Mouse (Mus musculus) midbrain, postnatal 0 days (tissue): ENCODE results near the gene Tspyl4. TPM values are rescaled to one million over a fixed set of nuclear protein-coding genes. Genes with fewer than 3 reads are reported as not detected.

Source experiments
- ATAC-seq: fragments of 200-750 bp; cut with Nextera tagmentation; 2 replicates; pipeline ENCODE4 v1.8.0; 2017; ENCODE audit warnings: moderate number of reproducible peaks, mild to moderate bottlenecking, moderate TSS enrichment, moderate library complexity; ENCODE audit not compliant: low FRiP score
- DNase-seq: peaks from one replicate; pipeline ENCODE4 v3.0.0-alpha.2; 2015; ENCODE audit warnings: low spot score
- H3K27ac ChIP-seq: fragments of 300-500 bp; sonication (generic); 2 replicates; pipeline ENCODE4 v1.5.1; 2014; ENCODE audit warnings: low read depth, mild to moderate bottlenecking, low read length, mixed read lengths
- H3K27me3 ChIP-seq: fragments of 300-500 bp; sonication (generic); 2 replicates; pipeline ENCODE4 v1.6.1; 2014; ENCODE audit warnings: low read length, control low read depth, mixed read lengths; ENCODE audit not compliant: insufficient read depth
- H3K36me3 ChIP-seq: fragments of 300-500 bp; sonication (generic); 2 replicates; pipeline ENCODE4 v1.6.1; 2014; ENCODE audit warnings: low read length, control low read depth, mixed read lengths; ENCODE audit not compliant: insufficient read depth
- H3K4me1 ChIP-seq: fragments of 300-500 bp; sonication (generic); 2 replicates; pipeline ENCODE4 v1.6.1; 2014; ENCODE audit warnings: mild to moderate bottlenecking, control low read depth, antibody characterized with exemption, low read length, mixed read lengths; ENCODE audit not compliant: insufficient read depth
- H3K4me2 ChIP-seq: fragments of 300-500 bp; sonication (generic); 2 replicates; pipeline ENCODE4 v1.6.1; 2014; ENCODE audit warnings: low read depth, mild to moderate bottlenecking, low read length, mixed read lengths; ENCODE audit not compliant: poor library complexity, severe bottlenecking
- H3K4me3 ChIP-seq: fragments of 300-500 bp; sonication (generic); 2 replicates; pipeline ENCODE4 v1.5.1; 2014; ENCODE audit warnings: low read depth, mild to moderate bottlenecking, low read length, moderate library complexity
- H3K9ac ChIP-seq: fragments of 300-500 bp; sonication (generic); replicated peaks from 2 replicates; pipeline ENCODE4 v1.6.1; 2014; ENCODE audit warnings: mild to moderate bottlenecking, low read length, moderate library complexity, mixed read lengths; ENCODE audit not compliant: poor library complexity, severe bottlenecking
- H3K9me3 ChIP-seq: fragments of 300-500 bp; sonication (generic); 2 replicates; pipeline ENCODE4 v1.6.1; 2016; ENCODE audit warnings: low read length, control low read depth
- CTCF ChIP-seq: IDR thresholded peaks from 2 replicates; pipeline ENCODE4 v1.5.1; 2016; ENCODE audit warnings: antibody characterized with exemption, mild to moderate bottlenecking
- WGBS: fragments of 180-500 bp; shearing (Covaris S2); extraction: QIAGEN DNeasy Blood & Tissue Kit; methylation state at CpG from one replicate; pipeline ENCODE4 v1.1.7; 2014; 5-methylcytosine and 5-hydroxymethylcytosine counted together
- polyA plus RNA-seq: library from polyadenylated mRNA; unstranded; fragments of >200 nt; fragmentation: Nextera tagmentation; extraction: Ambion mirVana; gene quantifications from 2 replicates; pipeline ENCODE4 v1.2.1, GENCODE M21; 2015
- total RNA-seq: library from RNA; depleted of rRNA; stranded (reverse); fragments of >200 nt; gene quantifications from 2 replicates; pipeline ENCODE4 v1.2.3, GENCODE M21; 2014

Gene Tspyl4
- total and polyA plus RNA-seq, 2 experiments from 2014 or later: 510 to 579 TPM

DNA sequence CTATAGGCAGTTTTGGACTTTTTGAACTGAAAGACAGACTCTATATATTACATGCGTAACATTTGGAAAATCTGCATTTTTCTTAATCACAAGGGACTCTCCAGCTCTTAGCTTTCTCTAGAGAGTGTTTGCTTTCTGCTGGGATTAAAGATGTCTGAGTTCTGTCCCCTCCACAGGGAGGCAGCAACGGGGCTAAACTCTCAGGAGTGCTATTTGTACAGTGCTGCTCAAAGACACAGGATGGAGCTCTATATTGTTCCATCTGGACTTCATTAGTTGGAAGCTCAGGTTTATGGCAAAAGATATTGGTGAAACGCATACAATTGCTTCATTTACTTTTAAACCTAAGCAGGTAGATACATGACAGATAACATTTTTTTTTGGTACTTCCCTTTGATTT, 15.3 kb downstream of the Tspyl4 start:
- peaks cover 10% of the 10 kb centered on the region; the same call in 1 of the 2 replicates for H3K4me1 ChIP-seq
- no peaks in the 10 kb centered on the region for H3K27me3 ChIP-seq
- no peak overlapping the region for H3K4me3 ChIP-seq
- no peaks in the 10 kb centered on the region; the same call in 1 of the 2 replicates for H3K36me3 ChIP-seq
- DNase-seq (no peak), ATAC-seq (no peak)
- no peaks in the 10 kb centered on the region for H3K9me3 ChIP-seq
- H3K27ac ChIP-seq: no peak overlapping the region
- 69% methylated on average over 3 of the region's 3 CpGs for WGBS
- H3K9ac ChIP-seq: no peak overlapping the region
- 0 out of 2 replicates have a peak, but pooled peaks have one; percentile 10 for TF ChIP-seq CTCF
- no peak overlapping the region for H3K4me2 ChIP-seq

DNA sequence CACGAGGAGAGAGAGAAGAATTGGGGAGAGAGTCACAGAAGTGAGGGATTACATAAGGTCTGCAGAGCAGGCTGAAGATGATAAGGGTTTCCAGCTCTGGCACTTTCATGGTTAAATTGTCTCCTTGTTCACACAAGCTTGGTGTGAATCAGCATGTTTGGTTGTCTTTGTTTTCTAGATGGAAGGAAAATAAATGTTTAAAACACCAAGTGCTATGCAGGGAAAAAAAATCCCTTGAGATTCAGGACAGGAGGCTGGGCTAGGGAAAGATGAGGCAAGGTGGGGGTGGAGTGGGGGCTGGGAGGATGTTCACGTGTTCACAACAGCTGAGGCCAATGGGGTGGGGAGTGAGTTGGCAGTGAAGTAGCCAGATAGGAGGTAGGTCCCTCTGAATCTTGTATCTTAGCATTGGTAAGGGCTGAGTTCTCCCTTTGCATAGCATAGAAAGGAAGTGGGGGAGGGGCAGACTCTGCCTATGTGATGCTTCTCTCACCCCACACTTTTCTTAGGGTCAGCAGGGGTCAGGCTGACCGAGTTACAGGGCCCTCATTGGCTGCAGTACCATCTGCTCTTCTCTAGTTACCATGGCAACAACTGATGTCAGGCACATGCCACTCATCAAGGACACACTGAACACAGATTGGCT, 19.5 kb downstream of the Tspyl4 start:
- peak overlapping the region; percentile 14; the same call in 1 of the 2 replicates for H3K4me3 ChIP-seq
- H3K9me3 ChIP-seq: no peaks in the 10 kb centered on the region
- ATAC-seq: peak; percentile 97
- H3K36me3 ChIP-seq: no peaks in the 10 kb centered on the region
- no peak for TF ChIP-seq CTCF
- H3K9ac ChIP-seq: 0 out of 2 replicates have a peak overlapping the region, but pooled peaks have one; percentile 30
- peak; percentile 92 for DNase-seq
- peak overlapping the region; percentile 45 for H3K4me2 ChIP-seq
- H3K4me1 ChIP-seq: peaks cover 10% of the 10 kb centered on the region; the same call in 1 of the 2 replicates
- H3K27ac ChIP-seq: peak overlapping the region; percentile 82
- H3K27me3 ChIP-seq: no peaks in the 10 kb centered on the region
- WGBS: 0% methylated on average over 3 of the region's 3 CpGs

DNA sequence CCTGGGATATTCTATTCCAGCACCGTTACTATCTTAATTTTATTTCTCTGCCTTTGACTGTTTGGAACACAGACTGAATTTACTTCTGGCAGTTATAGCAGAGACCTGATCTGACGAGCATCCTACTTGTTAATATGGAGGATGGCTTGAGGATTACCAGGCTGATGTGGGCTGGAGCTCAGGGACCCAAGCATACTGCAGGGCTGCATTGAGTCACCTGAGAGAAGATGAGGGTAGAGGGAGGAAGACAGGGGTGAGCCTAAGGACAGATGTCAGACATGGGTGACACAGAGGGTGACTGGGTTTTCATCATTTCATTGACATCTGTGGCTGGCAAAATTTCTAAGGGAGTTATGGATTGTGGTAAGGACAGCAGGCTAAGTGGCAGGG, 20.0 kb downstream of the Tspyl4 start:
- no peak for TF ChIP-seq CTCF
- Histone ChIP-seq H3K27ac (peak overlapping the region; percentile 82), H3K36me3 (no peaks in the 10 kb centered on the region), H3K9me3 (no peaks in the 10 kb centered on the region), H3K27me3 (no peaks in the 10 kb centered on the region), H3K9ac (0 out of 2 replicates have a peak overlapping the region, but pooled peaks have one; percentile 36), H3K4me2 (peak overlapping the region; percentile 45), H3K4me3 (no peak overlapping the region), H3K4me1 (peaks cover 10% of the 10 kb centered on the region; the same call in 1 of the 2 replicates)
- 10% methylated on average over 2 of the region's 2 CpGs for WGBS
- ATAC-seq (peak; percentile 50; the same call in 1 of the 2 replicates), DNase-seq (no peak)

DNA sequence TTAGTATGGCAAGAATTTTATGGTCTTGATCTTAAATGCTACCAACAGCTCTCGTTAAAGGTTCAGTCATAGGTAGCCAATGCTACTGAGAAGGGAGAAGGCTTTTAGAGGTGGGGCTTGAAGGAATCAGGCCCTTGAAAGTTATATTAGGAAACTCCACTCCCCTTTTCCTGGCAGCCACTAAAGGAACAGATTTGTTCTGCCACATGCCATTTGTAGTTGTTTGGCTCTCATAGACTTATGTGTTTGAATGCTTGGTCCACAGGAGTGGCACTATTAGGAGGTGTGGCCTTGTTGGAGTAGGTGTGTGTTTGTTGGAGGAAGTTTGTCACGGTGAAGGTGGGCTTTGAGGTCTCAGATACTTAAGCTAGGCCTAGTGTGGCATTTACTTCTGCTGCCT, 23.6 kb downstream of the Tspyl4 start:
- 85% methylated on average over 2 of the region's 2 CpGs for WGBS
- Histone ChIP-seq H3K9me3 (no peaks in the 10 kb centered on the region), H3K36me3 (no peaks in the 10 kb centered on the region), H3K4me1 (peaks cover 6% of the 10 kb centered on the region; the same call in 1 of the 2 replicates), H3K9ac (no peak overlapping the region), H3K4me3 (no peak overlapping the region), H3K27me3 (no peaks in the 10 kb centered on the region), H3K27ac (no peak overlapping the region), H3K4me2 (no peak overlapping the region)
- TF ChIP-seq CTCF: no peak
- DNase-seq: no peak
- no peak for ATAC-seq

DNA sequence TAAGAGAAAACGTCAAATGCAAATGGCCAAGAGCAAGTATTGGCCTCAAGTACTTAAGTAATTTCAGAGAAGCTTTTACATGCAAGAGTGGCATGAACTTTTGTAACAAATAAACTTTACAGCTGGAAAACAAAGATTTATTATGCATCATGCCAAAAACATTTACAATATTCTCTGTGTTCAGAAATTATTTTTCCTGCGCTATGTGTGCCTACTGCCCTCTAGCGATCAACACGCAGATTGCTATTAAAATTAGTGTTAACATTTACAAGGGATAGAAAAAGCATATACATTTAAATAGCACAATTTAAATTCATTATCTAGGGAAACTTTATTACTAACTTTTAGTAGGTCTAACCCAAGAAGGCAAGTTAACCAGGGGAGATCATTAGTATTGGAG, 29.5 kb downstream of the Tspyl4 start:
- Histone ChIP-seq H3K4me2 (no peak overlapping the region), H3K36me3 (no peaks in the 10 kb centered on the region), H3K27me3 (no peaks in the 10 kb centered on the region), H3K4me3 (no peak overlapping the region), H3K9ac (no peak overlapping the region), H3K9me3 (no peaks in the 10 kb centered on the region), H3K27ac (no peak overlapping the region), H3K4me1 (no peaks in the 10 kb centered on the region)
- peak; percentile 92 for TF ChIP-seq CTCF
- WGBS: 18% methylated on average over 4 of the region's 4 CpGs
- ATAC-seq: no peak
- peak; percentile 63 for DNase-seq

DNA sequence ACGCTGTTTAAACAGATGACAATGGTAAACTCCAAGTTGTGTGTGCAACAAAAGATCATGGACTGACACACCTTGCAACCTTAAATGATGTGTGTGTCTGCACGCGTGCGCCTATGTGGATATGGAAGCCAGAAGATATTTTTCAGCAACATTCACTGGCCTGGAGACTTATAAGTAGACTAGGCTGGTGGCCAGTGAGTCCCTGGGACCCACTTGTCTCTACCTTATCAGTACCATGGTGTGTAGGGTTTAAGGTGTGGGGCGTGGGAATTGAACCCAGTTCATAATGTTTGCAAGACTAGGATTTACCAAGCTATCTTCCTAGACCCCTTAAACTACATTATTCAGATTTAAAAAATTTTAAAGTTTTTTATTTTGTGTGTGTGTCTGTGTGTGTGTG, 29.9 kb downstream of the Tspyl4 start:
- H3K27ac ChIP-seq: no peak overlapping the region
- no peaks in the 10 kb centered on the region for H3K9me3 ChIP-seq
- TF ChIP-seq CTCF: no peak
- H3K4me2 ChIP-seq: no peak overlapping the region
- H3K4me1 ChIP-seq: no peaks in the 10 kb centered on the region
- DNase-seq (no peak), ATAC-seq (no peak)
- no peaks in the 10 kb centered on the region for H3K27me3 ChIP-seq
- H3K4me3 ChIP-seq: no peak overlapping the region
- WGBS: 60% methylated on average over 5 of the region's 5 CpGs
- H3K36me3 ChIP-seq: no peaks in the 10 kb centered on the region
- no peak overlapping the region for H3K9ac ChIP-seq
